Mouse (Mus musculus): ENCODE results near the gene Col6a6. TPM values are rescaled to one million over a fixed set of nuclear protein-coding genes. Genes with fewer than 3 reads are reported as not detected.

Col6a6 gene
- polyA plus RNA-seq, 1 experiment from 2014 or later, result 0.15 TPM

DNA sequence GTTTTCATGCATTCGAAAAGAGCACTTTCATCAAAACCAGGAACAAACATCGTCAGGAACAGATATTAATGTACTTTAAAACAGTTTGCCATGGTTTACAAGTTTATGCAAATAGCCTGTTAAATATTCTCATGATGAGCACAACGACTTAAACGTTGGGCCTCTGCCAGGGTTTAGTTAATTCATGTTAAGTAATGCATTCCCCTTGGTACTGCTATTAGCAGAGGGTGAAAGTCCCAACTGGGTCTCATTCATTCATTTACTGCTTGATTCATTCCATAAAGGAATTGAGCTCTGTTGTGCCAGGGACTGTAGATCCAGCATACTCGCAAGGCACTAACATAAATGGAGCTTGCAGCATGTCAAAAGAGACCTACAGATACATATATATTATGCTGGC lies 92.8 kb downstream of the Col6a6 start:
- 58% methylated on average over 5 of the region's 5 CpGs for WGBS (ENCODE audit: insufficient replicate concordance)
- Histone ChIP-seq H3K27me3 (no peaks in the 10 kb centered on the region), H3K36me3 (no peaks in the 10 kb centered on the region), H3K4me1 (replicated peaks) (no peaks in the 10 kb centered on the region), H3K9ac (no peak overlapping the region), H3K4me2 (no peak overlapping the region), H3K27ac (no peak overlapping the region), H3K4me3 (replicated peaks) (no peak overlapping the region), H3K9me3 (replicated peaks) (no peaks in the 10 kb centered on the region)
- DNase-seq, result no peak
- ATAC-seq (ENCODE audit: low read depth), result no peak

DNA sequence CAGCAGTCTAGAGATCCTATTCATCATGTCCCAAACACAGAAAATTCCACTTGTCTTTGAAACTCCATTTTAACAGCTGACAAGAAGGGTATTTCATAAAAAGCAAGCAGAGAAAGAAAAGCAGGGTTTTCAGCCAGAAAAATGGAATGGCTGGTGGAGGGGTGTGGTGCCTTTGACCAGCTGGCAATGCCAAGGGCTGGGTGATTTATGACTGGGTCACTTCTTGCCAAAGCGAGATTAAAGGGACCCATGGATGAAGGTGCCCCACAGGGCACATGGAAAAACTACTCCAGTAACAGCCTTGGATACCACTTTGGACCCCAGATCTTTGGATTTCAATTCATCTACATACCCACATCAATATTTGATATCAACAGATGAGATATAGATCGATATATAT lies 93.3 kb downstream of the Col6a6 start:
- 63% methylated on average over 2 of the region's 2 CpGs for WGBS (ENCODE audit: insufficient replicate concordance)
- Histone ChIP-seq H3K4me3 (replicated peaks) (no peak overlapping the region), H3K36me3 (no peaks in the 10 kb centered on the region), H3K9ac (no peak overlapping the region), H3K27me3 (no peaks in the 10 kb centered on the region), H3K4me1 (replicated peaks) (no peaks in the 10 kb centered on the region), H3K27ac (no peak overlapping the region), H3K4me2 (no peak overlapping the region), H3K9me3 (replicated peaks) (no peaks in the 10 kb centered on the region)
- no peak for ATAC-seq (ENCODE audit: low read depth)
- DNase-seq, result no peak

DNA sequence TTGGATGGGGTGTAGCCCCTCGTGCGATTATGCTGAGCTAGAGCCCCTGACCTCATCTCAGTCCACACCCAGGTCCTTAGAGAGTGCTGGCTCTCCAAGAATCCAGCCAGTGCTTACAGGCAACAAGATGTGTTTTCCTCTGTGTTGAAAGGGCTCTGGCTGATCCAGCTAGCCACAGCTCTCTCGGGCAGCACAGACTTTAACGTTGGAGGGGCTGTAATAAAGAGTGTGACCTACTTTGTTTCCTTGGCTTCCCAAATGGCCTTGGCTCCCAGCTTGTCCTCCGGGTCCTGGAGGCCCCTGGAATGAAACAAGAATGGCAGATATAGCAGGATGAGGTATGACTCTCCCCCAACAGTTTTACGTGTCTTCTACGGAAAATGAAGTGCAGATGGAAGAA lies 96.0 kb downstream of the Col6a6 start:
- DNase-seq (no peak), ATAC-seq (ENCODE audit: low read depth) (no peak)
- no peaks in the 10 kb centered on the region for H3K4me1 ChIP-seq (replicated peaks)
- no peak overlapping the region for H3K4me2 ChIP-seq
- H3K9ac ChIP-seq, result no peak overlapping the region
- H3K27me3 ChIP-seq, result no peaks in the 10 kb centered on the region
- no peaks in the 10 kb centered on the region for H3K36me3 ChIP-seq
- no peaks in the 10 kb centered on the region for H3K9me3 ChIP-seq (replicated peaks)
- H3K27ac ChIP-seq, result no peak overlapping the region
- WGBS (ENCODE audit: insufficient replicate concordance), result 58% methylated on average over 7 of the region's 7 CpGs
- H3K4me3 ChIP-seq (replicated peaks), result no peak overlapping the region

DNA sequence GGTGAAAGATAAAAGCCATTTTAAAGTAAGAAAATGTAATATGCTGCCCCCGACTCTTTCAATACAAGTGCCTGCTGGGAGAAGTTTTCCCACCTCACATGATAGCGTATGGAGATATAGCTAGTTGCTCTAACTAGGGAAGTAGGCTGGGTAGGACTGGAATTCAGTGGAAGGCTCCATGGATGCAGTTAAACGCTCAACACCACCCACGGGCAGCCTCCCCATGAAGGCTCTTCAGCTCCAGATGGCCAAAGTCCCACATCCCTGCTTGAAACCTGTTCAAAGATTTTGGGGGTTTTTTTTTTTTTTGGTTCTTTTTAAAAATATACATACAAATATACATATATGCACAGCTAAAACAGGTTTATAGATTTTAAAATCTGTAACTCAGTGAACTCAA lies 107.5 kb downstream of the Col6a6 start:
- ATAC-seq (ENCODE audit: low read depth), result no peak
- H3K9me3 ChIP-seq (replicated peaks), result no peaks in the 10 kb centered on the region
- no peak overlapping the region for H3K4me2 ChIP-seq
- no peak overlapping the region for H3K9ac ChIP-seq
- H3K27me3 ChIP-seq, result no peaks in the 10 kb centered on the region
- no peak for DNase-seq
- WGBS (ENCODE audit: insufficient replicate concordance), result 70% methylated on average over 4 of the region's 4 CpGs
- no peaks in the 10 kb centered on the region for H3K36me3 ChIP-seq
- no peak overlapping the region for H3K4me3 ChIP-seq (replicated peaks)
- no peaks in the 10 kb centered on the region for H3K4me1 ChIP-seq (replicated peaks)
- H3K27ac ChIP-seq, result no peak overlapping the region

DNA sequence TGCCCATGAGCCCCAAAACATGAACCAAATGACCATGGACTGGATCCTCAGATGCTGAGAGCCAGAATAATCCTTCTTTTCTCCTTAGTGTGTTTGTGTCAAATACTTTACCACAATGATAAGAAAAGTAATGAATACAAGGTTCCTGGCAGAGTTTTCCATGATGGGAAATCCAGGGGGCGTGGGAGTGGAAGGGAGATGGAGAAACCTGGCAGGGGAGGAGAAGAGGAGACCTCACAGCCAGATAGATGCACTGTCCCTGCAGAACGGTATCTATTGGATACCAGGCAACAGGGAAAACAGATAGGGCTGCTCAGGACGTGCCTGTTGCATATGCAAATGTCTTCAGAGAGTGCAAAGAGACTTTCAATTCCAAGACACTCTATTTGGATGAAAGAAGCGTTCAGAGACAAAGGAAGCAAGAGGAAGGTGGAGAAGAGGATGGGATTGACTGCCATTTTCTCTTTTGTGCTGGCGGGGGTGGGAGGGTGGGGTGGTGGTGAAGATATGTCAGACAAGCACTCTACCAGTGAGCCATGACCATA lies 108.0 kb downstream of the Col6a6 start:
- WGBS (ENCODE audit: insufficient replicate concordance), result 35% methylated on average over 5 of the region's 5 CpGs

DNA sequence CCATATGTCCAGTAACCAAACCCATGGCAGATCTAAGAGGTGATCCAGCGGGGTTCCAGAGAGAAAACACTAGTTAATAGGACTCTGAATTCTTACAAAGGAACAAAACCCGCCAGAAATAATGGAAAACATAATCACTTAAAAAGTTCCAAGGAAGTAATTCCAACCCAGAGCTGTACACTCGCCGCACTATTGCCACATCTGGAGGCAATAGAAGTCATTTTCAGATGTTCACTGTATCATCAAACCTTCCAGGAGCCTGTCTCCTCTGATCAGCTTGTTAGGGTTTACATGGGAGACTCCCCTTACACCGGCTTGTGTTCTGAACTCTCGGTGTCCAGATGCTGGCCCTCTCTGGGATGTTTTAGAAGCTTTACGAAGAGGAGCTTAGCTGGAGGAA lies 108.6 kb downstream of the Col6a6 start:
- Histone ChIP-seq H3K27me3 (no peaks in the 10 kb centered on the region), H3K9ac (no peak overlapping the region), H3K9me3 (replicated peaks) (no peaks in the 10 kb centered on the region), H3K36me3 (no peaks in the 10 kb centered on the region), H3K4me2 (no peak overlapping the region), H3K4me3 (replicated peaks) (no peak overlapping the region), H3K27ac (no peak overlapping the region), H3K4me1 (replicated peaks) (no peaks in the 10 kb centered on the region)
- ATAC-seq (ENCODE audit: low read depth), result no peak
- no peak for DNase-seq
- WGBS (ENCODE audit: insufficient replicate concordance), result 60% methylated on average over 7 of the region's 7 CpGs

More for the DNA sequence above, 108.0 kb downstream of the Col6a6 start:
- no peak for ATAC-seq (ENCODE audit: low read depth)
- no peaks in the 10 kb centered on the region for H3K4me1 ChIP-seq (replicated peaks)
- no peak overlapping the region for H3K27ac ChIP-seq
- no peak overlapping the region for H3K4me2 ChIP-seq
- no peak overlapping the region for H3K4me3 ChIP-seq (replicated peaks)
- H3K9ac ChIP-seq, result no peak overlapping the region
- H3K36me3 ChIP-seq, result no peaks in the 10 kb centered on the region
- no peaks in the 10 kb centered on the region for H3K9me3 ChIP-seq (replicated peaks)
- no peak for DNase-seq
- H3K27me3 ChIP-seq, result no peaks in the 10 kb centered on the region

DNA sequence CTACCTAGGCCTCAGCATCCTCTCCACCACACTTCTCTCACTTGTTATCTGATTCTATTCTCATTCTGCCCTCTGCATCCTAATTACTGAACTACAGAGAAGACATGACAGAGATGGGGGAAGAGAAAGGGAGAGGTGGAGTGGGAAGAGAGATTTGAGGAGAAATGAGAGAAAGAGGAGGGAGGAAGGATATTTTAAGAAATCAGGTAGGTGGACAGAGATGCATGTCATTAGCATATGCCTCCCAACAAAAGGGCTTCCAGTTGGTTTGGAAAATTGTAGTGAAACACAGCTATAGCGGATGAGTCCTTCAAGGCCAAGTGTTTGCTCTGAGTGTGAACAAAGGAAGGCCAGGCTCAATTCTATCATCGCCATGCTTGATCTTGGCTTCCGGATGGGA lies 115.9 kb downstream of the Col6a6 start:
- H3K27ac ChIP-seq, result no peak overlapping the region
- DNase-seq, result no peak
- H3K36me3 ChIP-seq, result no peaks in the 10 kb centered on the region
- H3K27me3 ChIP-seq, result no peaks in the 10 kb centered on the region
- no peak overlapping the region for H3K9ac ChIP-seq
- no peak overlapping the region for H3K4me2 ChIP-seq
- H3K4me3 ChIP-seq (replicated peaks), result no peak overlapping the region
- no peaks in the 10 kb centered on the region for H3K4me1 ChIP-seq (replicated peaks)
- no peak for ATAC-seq (ENCODE audit: low read depth)
- no peaks in the 10 kb centered on the region for H3K9me3 ChIP-seq (replicated peaks)
- WGBS (ENCODE audit: insufficient replicate concordance), result 69% methylated on average over 3 of the region's 3 CpGs

DNA sequence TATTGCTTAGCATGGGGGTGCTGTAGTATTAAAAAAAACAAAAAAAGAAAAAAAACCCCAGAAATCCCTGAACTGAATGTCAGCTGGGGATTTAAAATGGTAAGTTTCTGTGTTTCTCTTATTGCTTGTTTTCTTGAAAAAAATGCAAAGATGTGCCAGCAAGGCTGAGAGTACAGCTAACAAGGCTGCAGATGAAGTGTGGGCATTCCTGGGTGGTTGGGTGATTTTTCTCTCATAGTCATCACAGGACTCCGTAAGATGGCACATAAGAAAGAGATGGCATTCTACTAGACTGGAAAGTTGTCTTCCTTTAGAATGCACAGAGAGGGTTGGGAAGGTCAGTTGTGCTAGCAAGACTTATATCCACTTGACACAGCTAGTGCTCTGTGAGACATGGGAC lies 122.9 kb downstream of the Col6a6 start:
- H3K27me3 ChIP-seq, result no peaks in the 10 kb centered on the region
- 74% methylated on average over 1 of the region's 1 CpGs for WGBS (ENCODE audit: insufficient replicate concordance)
- no peak overlapping the region for H3K9ac ChIP-seq
- H3K4me3 ChIP-seq (replicated peaks), result no peak overlapping the region
- DNase-seq (no peak), ATAC-seq (ENCODE audit: low read depth) (no peak)
- no peaks in the 10 kb centered on the region for H3K9me3 ChIP-seq (replicated peaks)
- no peak overlapping the region for H3K27ac ChIP-seq
- H3K4me1 ChIP-seq (replicated peaks), result no peaks in the 10 kb centered on the region
- H3K4me2 ChIP-seq, result no peak overlapping the region
- no peaks in the 10 kb centered on the region for H3K36me3 ChIP-seq

DNA sequence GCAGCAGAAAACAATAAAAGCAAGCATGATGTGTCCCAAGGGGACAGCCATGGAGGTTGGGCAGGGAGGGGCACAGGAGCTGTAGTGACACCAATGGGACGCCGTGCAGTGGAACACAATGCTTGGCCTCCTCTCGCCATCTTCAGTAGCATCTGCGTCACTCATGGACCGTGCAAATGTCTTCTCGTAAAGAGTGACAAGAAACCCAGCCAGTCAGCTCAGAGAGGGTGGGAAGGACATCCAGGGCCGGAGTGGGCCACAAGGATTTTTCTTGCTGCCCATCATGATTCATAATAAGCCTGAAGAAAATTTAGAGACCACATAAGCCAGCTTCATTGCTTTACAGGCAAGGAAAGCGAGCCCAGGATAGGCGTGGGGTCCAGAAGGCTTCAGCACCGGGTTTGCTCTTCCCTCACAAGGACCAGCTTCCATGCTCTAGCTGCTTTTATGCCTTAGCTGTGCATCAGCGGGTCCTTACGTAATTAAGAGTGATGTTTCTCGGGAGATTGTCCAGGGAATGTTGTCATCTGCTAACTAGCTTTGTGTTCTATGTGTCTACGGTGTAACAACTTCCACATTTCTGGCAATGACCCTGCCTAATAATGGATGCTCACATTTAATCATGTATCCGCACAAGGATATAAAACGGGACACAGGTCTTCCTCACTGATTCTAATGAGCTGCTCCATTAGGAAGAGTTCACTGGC lies 123.6 kb downstream of the Col6a6 start:
- 65% methylated on average over 16 of the region's 16 CpGs for WGBS (ENCODE audit: insufficient replicate concordance)
- no peak overlapping the region for H3K4me3 ChIP-seq (replicated peaks)
- no peak overlapping the region for H3K4me2 ChIP-seq
- H3K9me3 ChIP-seq (replicated peaks), result no peaks in the 10 kb centered on the region
- no peaks in the 10 kb centered on the region for H3K36me3 ChIP-seq
- H3K27me3 ChIP-seq, result no peaks in the 10 kb centered on the region
- DNase-seq (no peak), ATAC-seq (ENCODE audit: low read depth) (no peak)
- H3K9ac ChIP-seq, result no peak overlapping the region
- no peak overlapping the region for H3K27ac ChIP-seq
- no peaks in the 10 kb centered on the region for H3K4me1 ChIP-seq (replicated peaks)

DNA sequence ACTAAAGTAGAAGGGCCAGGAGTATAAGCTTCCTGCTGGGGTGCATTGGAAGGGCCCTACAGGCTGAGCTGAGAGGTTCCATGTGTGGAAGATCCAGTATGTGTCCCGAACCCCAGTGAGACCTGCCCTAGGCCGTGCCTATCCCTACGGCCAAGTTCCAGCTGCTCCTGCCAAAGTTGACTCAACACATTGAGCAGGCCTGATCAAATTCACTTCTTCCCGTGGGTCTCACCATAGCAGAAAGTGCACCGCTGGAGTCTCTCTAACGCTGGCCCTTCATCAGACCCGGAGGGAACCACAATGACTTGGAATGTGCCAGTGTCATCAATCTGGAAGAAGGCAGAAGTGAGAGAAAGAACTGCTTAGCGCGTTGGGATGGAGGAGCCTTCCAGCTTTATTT lies 126.0 kb downstream of the Col6a6 start:
- 69% methylated on average over 9 of the region's 9 CpGs for WGBS (ENCODE audit: insufficient replicate concordance)
- no peak for DNase-seq
- no peaks in the 10 kb centered on the region for H3K27me3 ChIP-seq
- H3K4me2 ChIP-seq, result no peak overlapping the region
- no peaks in the 10 kb centered on the region for H3K36me3 ChIP-seq
- no peak for ATAC-seq (ENCODE audit: low read depth)
- H3K9ac ChIP-seq, result no peak overlapping the region
- H3K27ac ChIP-seq, result no peak overlapping the region
- H3K4me1 ChIP-seq (replicated peaks), result no peaks in the 10 kb centered on the region
- no peaks in the 10 kb centered on the region for H3K9me3 ChIP-seq (replicated peaks)
- no peak overlapping the region for H3K4me3 ChIP-seq (replicated peaks)

DNA sequence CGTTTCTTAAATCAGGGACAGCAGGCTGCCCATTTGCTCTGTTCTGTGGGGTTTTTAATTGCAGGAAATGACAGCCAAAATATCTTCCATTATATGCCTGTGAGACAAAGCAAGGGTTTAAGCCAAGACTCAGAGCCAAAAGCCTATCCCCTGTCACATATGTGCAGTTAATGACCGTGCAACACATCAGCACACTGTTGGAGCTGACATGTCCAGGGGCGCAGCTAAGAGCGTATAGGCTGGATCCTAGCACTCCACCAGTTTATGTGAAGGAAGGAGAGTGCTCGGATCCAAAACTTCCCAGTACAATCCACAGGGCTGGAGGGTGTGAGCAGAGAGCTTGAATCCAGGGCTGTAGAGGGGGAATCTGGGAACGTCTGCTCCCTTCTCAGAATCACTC lies 127.3 kb downstream of the Col6a6 start:
- no peak for ATAC-seq (ENCODE audit: low read depth)
- Histone ChIP-seq H3K27me3 (no peaks in the 10 kb centered on the region), H3K36me3 (no peaks in the 10 kb centered on the region), H3K9me3 (replicated peaks) (no peaks in the 10 kb centered on the region), H3K9ac (no peak overlapping the region), H3K4me2 (no peak overlapping the region), H3K4me3 (replicated peaks) (no peak overlapping the region), H3K27ac (no peak overlapping the region), H3K4me1 (replicated peaks) (no peaks in the 10 kb centered on the region)
- DNase-seq, result no peak
- 64% methylated on average over 6 of the region's 6 CpGs for WGBS (ENCODE audit: insufficient replicate concordance)

DNA sequence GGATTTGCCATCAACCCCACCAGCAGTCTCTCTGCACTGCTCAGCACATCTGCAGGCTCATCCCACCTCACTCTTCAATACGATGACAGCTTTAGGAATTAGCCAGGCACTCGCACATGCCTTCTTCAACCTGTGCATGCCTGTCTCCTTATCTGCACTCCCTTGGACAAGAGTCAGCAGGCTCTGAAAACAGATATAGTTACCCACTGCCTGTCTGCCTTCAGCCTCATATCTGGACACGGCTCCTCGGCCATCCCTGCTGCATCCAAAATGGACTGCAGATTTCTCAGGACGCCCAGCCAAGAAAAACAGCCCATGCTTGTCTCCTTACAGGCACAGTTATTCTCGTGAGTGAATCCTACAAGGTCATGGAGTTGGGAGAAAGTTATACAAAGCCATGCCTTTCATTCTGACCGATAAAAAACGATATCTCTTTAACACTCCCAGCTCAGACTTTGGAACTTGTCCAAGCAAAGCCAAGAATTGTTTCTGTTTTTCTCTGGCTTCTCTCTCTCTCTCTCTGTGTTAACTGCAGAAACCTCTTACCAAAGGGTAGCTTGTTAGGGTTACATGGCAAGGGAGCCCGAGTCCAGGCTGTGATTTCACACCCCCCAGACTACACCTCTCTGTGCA lies 130.1 kb downstream of the Col6a6 start:
- H3K9me3 ChIP-seq (replicated peaks), result no peaks in the 10 kb centered on the region
- H3K4me3 ChIP-seq (replicated peaks), result no peak overlapping the region
- DNase-seq (no peak), ATAC-seq (ENCODE audit: low read depth) (no peak)
- 62% methylated on average over 9 of the region's 9 CpGs for WGBS (ENCODE audit: insufficient replicate concordance)
- H3K27me3 ChIP-seq, result no peaks in the 10 kb centered on the region
- no peak overlapping the region for H3K27ac ChIP-seq
- no peaks in the 10 kb centered on the region for H3K4me1 ChIP-seq (replicated peaks)
- H3K9ac ChIP-seq, result no peak overlapping the region
- H3K4me2 ChIP-seq, result no peak overlapping the region
- no peaks in the 10 kb centered on the region for H3K36me3 ChIP-seq

Data from liver, embryonic 13.5 days (tissue).